Mouse (Mus musculus) embryonic fibroblast, embryonic 13.5 days (primary cell): ENCODE results near the gene Fyco1.

ENCODE experiments used
- CTCF ChIP-seq: IDR thresholded peaks from 2 replicates; pipeline ENCODE4 v1.5.1; 2011; ENCODE audit warnings: mild to moderate bottlenecking, control low read depth, low read length, moderate library complexity, borderline replicate concordance; ENCODE audit not compliant: insufficient read depth
- POLR2A ChIP-seq: IDR thresholded peaks from 2 replicates; pipeline ENCODE4 v1.6.1; 2011; ENCODE audit warnings: low read depth, mild to moderate bottlenecking, control low read depth, low read length, moderate library complexity

GRCm38 (mm10) chr9:123828916-123829315 lies 22.8 kb downstream of the Fyco1 start:
- TF ChIP-seq CTCF, result no peak
- TF ChIP-seq POLR2A, result no peak
